Mouse (Mus musculus) lung, postnatal 4 days (tissue): ENCODE measurements around the gene Kcnk3.

Experiments
- DNase-seq, 2 experiments: peaks; one replicate each; pipeline ENCODE4 v3.0.0; 2021

Kcnk3 gene

GRCm38 (mm10) chr5:30587681-30588300 lies at the start of gene Kcnk3:
Kcnk3 (plus strand) TSS chr5:30588170.
- DNase-seq: peak; percentile 85 to 89

- DNase-seq: peak; percentile 26 to 47
Observed at GRCm38 (mm10) chr5:30545698-30546097, 42.3 kb upstream of the Kcnk3 start, which contains the start of gene Cib4. Cib4 (minus strand) TSS chr5:30545836.

DNA sequence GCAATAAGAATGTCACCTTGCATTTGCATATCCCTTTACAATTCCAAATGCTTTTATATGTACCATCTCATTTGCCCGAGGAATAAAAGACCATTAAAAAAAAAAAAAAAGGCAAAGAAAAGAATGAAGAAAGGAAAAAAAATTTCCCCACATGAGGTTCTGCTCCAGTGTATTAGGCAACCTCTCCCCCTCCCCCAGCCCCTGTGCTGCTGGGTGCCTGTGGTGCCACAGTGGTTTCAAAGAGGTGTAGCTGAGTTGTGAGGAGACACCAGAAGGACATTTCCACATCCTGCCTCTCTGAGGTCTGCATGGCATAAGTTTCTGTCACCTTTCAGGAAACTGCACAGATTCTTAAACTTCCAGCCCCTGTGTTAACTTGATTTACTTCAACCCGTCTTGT lies 39.3 kb upstream of the Kcnk3 start:
- DNase-seq: peak in 1 of 2 experiments; percentile 20

DNA sequence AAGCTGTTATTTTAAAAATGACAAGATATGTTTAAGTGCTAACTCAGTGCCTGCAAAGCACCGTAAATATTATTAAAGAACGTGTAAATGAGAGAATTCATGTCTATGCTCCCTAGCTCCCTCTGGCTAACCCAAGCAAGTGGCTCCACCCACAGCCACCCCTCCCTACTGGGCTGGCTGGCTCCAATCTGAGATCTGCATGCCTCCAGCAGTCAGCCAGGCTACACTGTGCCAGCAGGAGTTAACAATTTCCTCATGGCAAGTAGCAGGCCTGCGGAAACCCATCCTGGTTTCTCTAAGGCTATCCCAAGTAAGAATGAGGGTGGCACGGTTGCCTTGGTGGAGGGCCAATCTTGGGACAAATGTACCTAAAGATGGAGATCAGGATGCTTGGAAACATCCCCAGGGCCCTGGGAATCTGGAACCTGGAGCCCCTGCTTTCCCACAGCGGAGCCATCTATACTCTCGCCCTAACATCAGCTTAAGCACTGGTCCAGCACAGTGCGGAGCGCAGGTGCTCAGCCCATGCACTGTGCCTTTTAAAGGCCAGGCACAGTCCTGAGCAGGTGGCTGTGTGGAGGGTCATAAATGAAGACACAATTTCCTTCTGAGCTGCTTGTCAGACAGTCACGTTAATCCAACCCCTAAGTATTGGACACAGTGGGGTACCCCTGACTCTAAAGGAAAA lies 37.5 kb upstream of the Kcnk3 start:
- peak; percentile 54 to 76 for DNase-seq

- DNase-seq: peak in 1 of 2 experiments; percentile 29
Observed at GRCm38 (mm10) chr5:30551022-30551638, 36.8 kb upstream of the Kcnk3 start.

DNA sequence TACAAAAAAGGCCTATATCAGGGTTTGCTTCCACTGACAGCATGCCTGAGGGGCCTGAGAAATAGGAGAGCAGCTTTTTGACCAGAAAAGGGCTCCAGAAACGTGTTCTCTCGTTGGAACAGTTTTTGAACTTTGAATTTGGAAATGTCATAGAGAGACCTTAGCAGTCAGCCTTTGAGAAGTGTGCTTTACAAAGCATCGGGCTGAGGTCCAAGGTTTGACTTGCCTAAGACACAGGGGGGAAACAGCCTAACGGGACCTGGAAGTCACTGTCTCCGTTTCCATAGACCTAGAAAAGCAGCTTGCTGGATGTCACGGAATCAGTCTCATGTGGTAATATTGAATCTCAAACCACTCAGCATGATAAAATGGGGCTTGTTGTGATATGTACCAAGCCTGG lies 36.0 kb upstream of the Kcnk3 start:
- DNase-seq: peak in 1 of 2 experiments; percentile 17

DNA sequence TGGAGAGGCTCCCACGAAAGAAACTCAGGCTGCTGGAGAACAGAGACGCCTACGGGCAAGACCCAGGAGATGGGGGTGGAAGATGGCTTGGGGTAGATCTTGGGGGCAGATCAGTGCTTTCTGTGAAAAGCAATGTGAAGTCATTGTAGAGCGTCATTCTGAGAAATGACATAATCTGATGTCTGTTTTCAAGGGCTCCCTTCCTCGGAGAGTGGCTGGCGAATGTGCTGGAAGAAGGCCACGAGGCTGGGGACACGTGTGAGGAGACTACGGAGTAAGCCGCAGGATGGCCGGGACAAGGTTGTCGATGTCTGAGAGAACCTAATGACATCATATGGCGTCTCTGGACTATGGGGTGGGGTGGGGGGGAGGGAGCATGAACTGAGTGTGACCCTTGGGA lies 34.0 kb upstream of the Kcnk3 start:
- peak in 1 of 2 experiments; percentile 32 for DNase-seq

GRCm38 (mm10) chr5:30554981-30555380 lies 33.0 kb upstream of the Kcnk3 start:
- no peak for DNase-seq

- DNase-seq: no peak
Observed at GRCm38 (mm10) chr5:30556284-30556683, 31.7 kb upstream of the Kcnk3 start.

DNA sequence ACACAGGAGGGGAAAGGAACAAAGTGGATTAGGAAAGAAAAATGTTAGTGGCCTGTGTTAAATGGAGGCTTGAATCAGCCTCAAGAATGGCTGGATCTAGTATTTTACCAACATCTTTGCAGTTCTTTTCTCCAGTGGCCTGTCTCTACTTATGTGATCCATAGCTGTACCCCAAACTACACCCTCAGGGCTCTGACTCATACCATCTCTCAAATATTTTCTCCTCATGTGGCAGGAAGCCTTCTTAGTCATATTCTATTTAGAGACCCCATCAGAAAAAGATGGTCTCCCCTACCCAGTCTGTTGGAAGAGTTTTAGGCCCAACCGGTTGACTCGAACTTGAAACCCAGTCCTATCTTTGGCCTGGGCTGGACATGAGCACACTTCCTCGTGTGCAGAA lies 28.5 kb upstream of the Kcnk3 start:
- no peak for DNase-seq

DNA sequence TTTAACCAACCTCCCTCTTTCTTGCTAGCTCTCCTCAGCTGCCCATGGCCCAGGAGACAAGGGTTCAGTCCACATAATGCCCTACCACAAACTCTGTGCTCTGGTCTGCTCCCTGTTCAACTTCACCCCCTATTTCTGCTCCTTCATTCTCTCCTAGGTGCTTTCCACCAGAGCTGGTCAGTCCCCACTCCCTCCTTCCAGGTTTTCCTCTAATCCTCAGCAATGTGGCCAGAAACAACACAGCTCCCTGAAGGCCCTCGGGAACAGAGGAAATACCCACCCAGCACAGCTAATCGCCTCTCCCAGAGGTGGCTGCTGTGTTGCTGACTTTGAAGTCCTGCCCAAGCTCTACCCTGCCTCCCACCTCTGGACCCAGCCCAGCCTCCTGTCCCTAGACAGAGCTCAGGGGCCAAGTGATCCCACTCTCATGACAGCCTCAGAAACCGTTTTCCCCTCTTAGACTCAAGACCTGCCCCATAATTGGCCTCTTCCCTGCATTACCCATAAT lies 27.9 kb upstream of the Kcnk3 start:
- no peak for DNase-seq

DNA sequence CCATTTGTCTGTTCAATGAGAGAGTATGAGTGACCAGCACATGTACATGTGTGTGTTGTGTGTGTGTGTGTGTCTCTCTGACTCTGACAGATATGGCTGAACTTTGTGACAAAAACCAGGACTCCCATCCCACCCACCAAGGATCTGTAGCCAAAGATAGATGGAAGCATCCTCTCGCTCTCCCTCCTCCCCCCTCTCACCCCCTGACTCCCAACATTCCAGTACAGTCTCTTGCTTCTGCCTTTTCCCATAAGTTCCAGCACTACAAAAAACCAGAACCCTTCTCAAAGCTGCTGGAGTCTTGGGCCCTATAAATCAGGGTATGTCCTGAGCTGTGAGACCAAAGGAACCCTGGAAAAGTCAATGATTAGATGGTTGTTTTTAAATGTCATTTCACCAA lies 19.5 kb upstream of the Kcnk3 start:
- DNase-seq: no peak

GRCm38 (mm10) chr5:30571820-30572219 lies 16.1 kb upstream of the Kcnk3 start:
- DNase-seq: peak in 1 of 2 experiments; percentile 18

DNA sequence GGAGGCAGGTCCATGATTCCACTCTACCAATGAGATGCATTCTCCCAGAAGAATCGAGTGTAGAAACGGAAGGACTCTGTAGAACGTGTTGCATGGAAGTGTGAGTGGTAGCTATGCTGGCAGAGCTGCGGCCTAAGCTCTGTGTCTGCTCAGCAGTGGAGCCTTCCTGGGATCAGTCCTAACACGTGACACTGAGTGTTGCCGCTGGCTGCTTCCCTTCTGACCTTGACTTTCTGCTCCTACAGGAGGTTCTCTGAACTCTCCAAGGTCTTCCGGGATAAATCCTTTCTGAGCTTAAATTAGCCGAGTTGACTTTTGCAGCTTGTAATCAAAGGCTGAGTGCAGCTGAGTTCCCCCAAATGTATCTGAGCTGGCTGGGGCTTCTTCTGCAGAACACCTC lies 13.6 kb upstream of the Kcnk3 start:
- DNase-seq: peak in 1 of 2 experiments; percentile 21

DNA sequence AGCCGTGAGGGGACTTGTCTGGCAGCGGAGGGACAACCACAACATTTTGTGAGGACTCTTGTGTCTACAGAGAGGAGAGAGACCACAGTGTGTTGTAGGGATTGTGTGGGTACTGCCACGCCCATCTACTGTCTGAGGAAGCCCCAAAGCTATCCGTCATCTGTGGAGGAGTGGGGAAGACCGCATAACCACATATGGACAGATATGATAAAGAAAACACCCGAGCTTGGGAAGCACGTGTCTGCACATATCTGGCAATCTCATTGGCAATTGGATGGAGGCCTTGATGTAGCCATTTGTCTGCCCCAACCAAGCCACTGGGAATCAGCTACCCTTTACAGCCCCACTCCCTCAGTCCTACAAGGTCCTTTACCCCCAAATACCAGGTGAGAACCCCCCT lies 11.7 kb upstream of the Kcnk3 start:
- DNase-seq: peak in 1 of 2 experiments; percentile 9

DNA sequence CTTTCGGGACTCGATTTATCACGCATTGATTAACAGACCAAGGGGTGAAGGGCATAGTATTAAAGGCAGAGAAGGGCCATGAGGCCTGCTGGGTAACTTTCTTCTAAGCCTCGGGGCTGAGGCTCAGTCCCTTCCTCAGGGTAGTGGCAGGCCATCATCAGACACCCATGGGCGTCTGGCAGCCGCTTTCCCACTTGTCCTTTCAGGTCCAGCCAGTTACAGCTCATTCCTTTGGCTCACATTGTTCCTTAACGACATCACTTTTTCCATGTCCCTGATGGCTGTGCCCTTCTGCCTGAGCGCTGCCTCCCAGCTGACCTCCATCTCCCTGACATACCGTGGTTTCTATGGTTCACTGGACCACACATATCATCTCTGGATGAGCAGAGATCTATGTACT lies 10.7 kb upstream of the Kcnk3 start:
- peak; percentile 51 to 80 for DNase-seq

DNA sequence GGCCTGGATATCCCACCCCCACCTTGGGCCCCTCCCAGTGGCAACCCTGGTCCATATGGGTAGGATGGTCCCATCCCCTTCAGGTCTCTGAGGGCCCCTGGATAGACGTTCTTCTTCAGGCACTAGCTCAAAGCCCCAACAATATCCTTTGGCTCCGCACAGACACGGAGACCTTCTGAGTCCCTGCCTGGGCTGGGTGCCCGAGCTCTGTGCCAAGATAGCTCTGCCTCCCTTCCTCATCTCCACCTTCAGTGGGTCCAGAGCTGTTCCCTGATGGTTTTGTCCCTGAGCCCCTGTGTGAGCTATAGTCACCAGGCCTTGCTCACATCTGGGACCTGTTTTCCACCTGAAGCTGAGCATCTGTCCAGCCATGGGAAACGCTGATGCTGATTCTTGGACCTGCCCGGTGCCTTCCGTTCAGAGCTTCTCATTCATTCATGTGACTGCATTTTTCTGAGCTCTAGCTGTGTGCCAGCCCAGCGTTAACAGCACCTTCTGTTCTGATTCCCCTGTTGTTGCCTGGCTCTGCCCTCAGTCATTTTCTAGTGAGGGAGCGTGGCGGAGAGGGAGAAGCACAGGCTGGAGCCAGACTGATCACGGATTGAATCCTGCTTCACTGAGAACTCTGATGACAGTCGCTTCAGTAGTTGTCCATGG lies 10.2 kb upstream of the Kcnk3 start:
- peak in 1 of 2 experiments; percentile 58 for DNase-seq

GRCm38 (mm10) chr5:30578445-30579080 lies 9.4 kb upstream of the Kcnk3 start:
- DNase-seq: peak in 1 of 2 experiments; percentile 19

GRCm38 (mm10) chr5:30580725-30581124 lies 7.2 kb upstream of the Kcnk3 start:
- peak in 1 of 2 experiments; percentile 15 for DNase-seq

DNA sequence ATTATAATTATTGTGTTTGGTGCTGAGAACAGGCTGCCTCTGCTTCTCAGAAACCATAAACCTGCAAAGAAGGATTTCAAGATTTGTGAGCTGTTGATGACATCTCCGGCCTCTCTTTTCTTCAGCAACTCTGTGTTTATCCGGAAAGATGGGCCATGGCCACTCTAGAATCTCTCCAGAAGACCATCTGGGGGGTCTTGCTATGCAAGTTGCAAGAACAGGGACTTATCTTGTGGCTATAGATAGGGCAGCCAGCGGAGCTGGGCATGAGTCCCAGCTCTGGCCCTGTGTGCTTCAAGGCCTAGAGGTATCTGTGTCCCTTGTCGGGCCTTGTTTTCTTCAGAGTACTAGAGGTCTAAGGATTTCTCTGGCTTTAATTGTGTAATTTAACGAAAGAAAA lies 6.0 kb upstream of the Kcnk3 start:
- DNase-seq: peak in 1 of 2 experiments; percentile 34

DNA sequence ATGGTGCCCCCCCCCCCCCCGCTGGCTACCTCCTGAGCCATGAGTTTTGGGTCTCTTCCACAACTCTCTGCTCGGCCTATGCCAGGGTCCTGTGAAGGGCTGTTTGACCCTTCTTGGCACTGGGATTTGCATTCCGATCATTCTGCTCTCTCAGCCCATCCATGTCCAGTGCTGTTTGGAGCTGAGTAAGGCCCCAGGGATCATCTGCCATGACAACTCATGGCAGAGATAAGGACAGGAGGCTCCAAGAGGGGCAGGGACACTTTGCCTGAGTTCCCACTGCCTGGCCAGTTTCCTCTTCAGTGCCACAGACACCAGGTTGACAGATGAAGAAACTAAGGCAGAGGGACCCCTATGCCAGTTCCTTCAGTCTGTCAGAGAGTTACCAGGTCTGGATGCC lies 1.4 kb upstream of the Kcnk3 start:
- no peak for DNase-seq

DNA sequence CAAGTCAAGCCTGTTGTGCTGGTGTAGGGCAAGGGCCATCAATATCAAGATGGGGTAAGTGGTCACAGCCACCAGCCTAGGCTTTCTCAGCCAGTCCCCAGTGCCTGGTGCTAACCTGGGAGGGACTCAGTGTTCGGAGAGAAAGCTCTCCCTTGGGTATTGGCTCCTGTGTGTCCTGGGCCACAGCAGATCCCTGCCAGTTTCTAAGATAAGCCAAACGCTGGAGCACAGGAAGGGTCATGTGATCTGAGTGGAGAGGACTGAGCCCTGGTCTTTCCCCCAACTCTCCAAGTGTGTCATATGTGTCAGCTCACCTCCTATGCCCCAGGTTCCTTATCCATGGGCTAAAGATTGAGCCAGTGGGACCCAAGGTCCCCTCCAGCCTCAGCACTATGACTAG lies 869 bp upstream of the Kcnk3 start:
- DNase-seq: no peak
